Mouse (Mus musculus) midbrain, embryonic 14.5 days (tissue): ENCODE measurements at regions not wholly inside any gene's neighbourhood (a gene's known extent, or its start where the extent isn't known, plus 50 kb on each side); places are given as distances from the start of the nearest gene placed in this dataset.
A peak's percentile ranks its signal among the peaks of the same experiment; 100 is the strongest.

Experiments used
- ATAC-seq: fragments of 200-750 bp; cut with Nextera tagmentation; 2 replicates; pipeline ENCODE4 v1.8.0; 2017; ENCODE audit warnings: moderate number of reproducible peaks, moderate library complexity; ENCODE audit not compliant: low FRiP score, low TSS enrichment
- DNase-seq: peaks from one replicate; pipeline ENCODE4 v3.0.0-alpha.2; 2015
- H3K27ac ChIP-seq: fragments of 300-500 bp; sonication (generic); replicated peaks from 2 replicates; pipeline ENCODE4 v1.5.1; 2014; ENCODE audit warnings: mild to moderate bottlenecking, low read depth, low read length, moderate library complexity
- H3K27me3 ChIP-seq: fragments of 300-500 bp; sonication (generic); 2 replicates; pipeline ENCODE4 v1.6.1; 2014; ENCODE audit warnings: low read length, control low read depth, mixed read lengths; ENCODE audit not compliant: control insufficient read depth, insufficient read depth
- H3K36me3 ChIP-seq: fragments of 300-500 bp; sonication (generic); 2 replicates; pipeline ENCODE4 v1.6.1; 2014; ENCODE audit warnings: low read length, control low read depth; ENCODE audit not compliant: control insufficient read depth, insufficient read depth
- H3K4me1 ChIP-seq: fragments of 300-500 bp; sonication (generic); 2 replicates; pipeline ENCODE4 v1.6.1; 2014; ENCODE audit warnings: mild to moderate bottlenecking, antibody characterized with exemption, low read length, control low read depth; ENCODE audit not compliant: control insufficient read depth, insufficient read depth
- H3K4me2 ChIP-seq: fragments of 300-500 bp; sonication (generic); 2 replicates; pipeline ENCODE4 v1.6.1; 2014; ENCODE audit warnings: mild to moderate bottlenecking, low read length, moderate library complexity
- H3K4me3 ChIP-seq: fragments of 300-500 bp; sonication (generic); replicated peaks from 2 replicates; pipeline ENCODE4 v1.5.1; 2014; ENCODE audit warnings: low read depth, low read length
- H3K9ac ChIP-seq: fragments of 300-500 bp; sonication (generic); replicated peaks from 2 replicates; pipeline ENCODE4 v1.6.1; 2014; ENCODE audit warnings: mild to moderate bottlenecking, low read length, moderate library complexity
- H3K9me3 ChIP-seq: fragments of 300-500 bp; sonication (generic); 2 replicates; pipeline ENCODE4 v1.6.1; 2016; ENCODE audit warnings: low read length, control low read depth, mixed read lengths; ENCODE audit not compliant: control insufficient read depth
- WGBS: fragments of 180-500 bp; shearing (Covaris S2); extraction: QIAGEN DNeasy Blood & Tissue Kit; methylation state at CpG from one replicate; pipeline ENCODE4 v1.1.7; 2014; 5-methylcytosine and 5-hydroxymethylcytosine counted together

GRCm38 (mm10) chr5:141080896-141081295 is 80.5 kb upstream of the Card11 start:
- Histone ChIP-seq H3K27ac (no peak overlapping the region), H3K9me3 (no peaks in the 10 kb centered on the region), H3K4me3 (no peak overlapping the region), H3K36me3 (no peaks in the 10 kb centered on the region), H3K9ac (no peak overlapping the region), H3K4me2 (no peak overlapping the region), H3K4me1 (no peaks in the 10 kb centered on the region), H3K27me3 (no peaks in the 10 kb centered on the region)
- DNase-seq, result no peak
- no peak for ATAC-seq
- 76% methylated on average over 5 of the region's 5 CpGs for WGBS

DNA sequence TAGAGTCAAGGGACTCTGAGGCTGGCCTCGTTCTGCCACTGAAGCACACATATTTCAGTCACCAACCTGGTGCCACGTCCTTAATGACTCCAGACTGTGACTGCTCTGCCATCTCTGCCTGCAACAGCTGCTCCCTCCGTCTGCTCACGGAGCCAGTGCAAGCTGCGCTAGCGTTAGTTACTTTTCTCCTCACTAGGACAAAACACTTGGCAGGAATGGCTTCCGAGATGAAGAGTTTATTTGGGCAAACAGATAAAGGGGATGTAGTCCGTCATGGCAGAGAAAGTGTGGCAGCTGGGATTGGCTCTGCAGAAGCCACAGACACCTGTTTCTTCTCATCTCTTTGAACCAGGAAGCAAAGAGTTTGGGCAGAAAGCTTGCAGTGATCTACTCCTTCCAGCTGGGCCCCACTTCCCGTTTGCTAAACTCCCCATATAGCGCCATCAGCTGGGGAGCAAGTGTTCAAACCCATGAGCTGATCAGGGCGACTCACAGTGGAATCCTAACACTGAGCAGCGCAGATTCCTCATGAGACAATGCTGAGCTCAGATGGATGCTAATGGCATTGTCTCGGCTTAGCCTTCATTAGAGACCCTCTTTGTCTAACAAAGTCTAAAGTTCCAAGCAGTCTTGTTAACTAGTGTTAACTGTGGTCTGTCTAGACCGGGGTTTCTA is 83.8 kb upstream of the Card11 start:
- Histone ChIP-seq H3K27me3 (no peaks in the 10 kb centered on the region), H3K9me3 (no peaks in the 10 kb centered on the region), H3K27ac (no peak overlapping the region), H3K9ac (no peak overlapping the region), H3K4me3 (no peak overlapping the region), H3K4me1 (no peaks in the 10 kb centered on the region), H3K36me3 (no peaks in the 10 kb centered on the region), H3K4me2 (no peak overlapping the region)
- DNase-seq (no peak), ATAC-seq (no peak)
- 75% methylated on average over 14 of the region's 14 CpGs for WGBS

GRCm38 (mm10) chr5:141084746-141085145 is 84.4 kb upstream of the Card11 start:
- Histone ChIP-seq H3K36me3 (no peaks in the 10 kb centered on the region), H3K4me2 (no peak overlapping the region), H3K27me3 (no peaks in the 10 kb centered on the region), H3K9ac (no peak overlapping the region), H3K4me3 (no peak overlapping the region), H3K9me3 (no peaks in the 10 kb centered on the region), H3K27ac (no peak overlapping the region), H3K4me1 (no peaks in the 10 kb centered on the region)
- DNase-seq (no peak), ATAC-seq (no peak)
- 31% methylated on average over 7 of the region's 7 CpGs for WGBS

GRCm38 (mm10) chr5:141091676-141092075 is 91.3 kb upstream of the Card11 start:
- H3K9ac ChIP-seq, result no peak overlapping the region
- no peaks in the 10 kb centered on the region for H3K4me1 ChIP-seq
- 16% methylated on average over 14 of the region's 14 CpGs for WGBS
- no peaks in the 10 kb centered on the region for H3K36me3 ChIP-seq
- no peak overlapping the region for H3K4me3 ChIP-seq
- DNase-seq (peak; percentile 55), ATAC-seq (no peak)
- H3K9me3 ChIP-seq, result no peaks in the 10 kb centered on the region
- no peaks in the 10 kb centered on the region for H3K27me3 ChIP-seq
- peak overlapping the region; percentile 21; the same call in 1 of the 2 replicates for H3K4me2 ChIP-seq
- no peak overlapping the region for H3K27ac ChIP-seq

GRCm38 (mm10) chr5:141093641-141094040 is 93.3 kb upstream of the Card11 start:
- H3K4me1 ChIP-seq, result no peaks in the 10 kb centered on the region
- no peaks in the 10 kb centered on the region for H3K9me3 ChIP-seq
- no peak overlapping the region for H3K27ac ChIP-seq
- H3K36me3 ChIP-seq, result no peaks in the 10 kb centered on the region
- H3K4me2 ChIP-seq, result no peak overlapping the region
- ATAC-seq (no peak), DNase-seq (peak; percentile 56)
- no peaks in the 10 kb centered on the region for H3K27me3 ChIP-seq
- no peak overlapping the region for H3K4me3 ChIP-seq
- 69% methylated on average over 4 of the region's 4 CpGs for WGBS
- no peak overlapping the region for H3K9ac ChIP-seq

DNA sequence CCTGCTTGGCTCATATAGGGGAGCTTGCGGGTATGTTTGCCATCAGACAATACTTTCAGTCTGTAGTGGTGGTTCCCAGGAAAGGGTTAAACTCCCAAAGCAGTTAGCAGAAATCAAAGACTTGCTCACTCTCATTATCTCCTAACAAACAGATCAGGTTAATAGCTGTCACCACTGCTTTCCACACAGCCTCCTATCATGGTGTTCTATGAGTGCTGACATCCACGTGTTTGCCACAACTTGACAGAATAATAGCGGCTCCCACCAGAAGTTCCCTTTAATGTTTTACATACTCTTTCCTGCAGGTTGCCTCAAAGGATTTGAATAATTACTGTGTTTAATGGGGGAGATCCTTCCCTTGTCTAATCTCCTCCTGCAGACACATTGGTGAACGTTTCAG is 97.5 kb upstream of the Card11 start:
- DNase-seq, result no peak
- Histone ChIP-seq H3K4me1 (no peaks in the 10 kb centered on the region), H3K4me3 (no peak overlapping the region), H3K27ac (no peak overlapping the region), H3K27me3 (no peaks in the 10 kb centered on the region), H3K9ac (no peak overlapping the region), H3K36me3 (no peaks in the 10 kb centered on the region), H3K4me2 (no peak overlapping the region), H3K9me3 (no peaks in the 10 kb centered on the region)
- 43% methylated on average over 4 of the region's 4 CpGs for WGBS
- ATAC-seq, result no peak

- ATAC-seq, result no peak
- Histone ChIP-seq H3K4me2 (no peak overlapping the region), H3K36me3 (no peaks in the 10 kb centered on the region), H3K4me1 (no peaks in the 10 kb centered on the region), H3K27me3 (no peaks in the 10 kb centered on the region), H3K9ac (no peak overlapping the region), H3K4me3 (no peak overlapping the region), H3K9me3 (no peaks in the 10 kb centered on the region), H3K27ac (no peak overlapping the region)
- DNase-seq, result peak; percentile 29
- 96% methylated on average over 3 of the region's 3 CpGs for WGBS
Observed at GRCm38 (mm10) chr5:141111666-141112065, 111.3 kb upstream of the Card11 start.

GRCm38 (mm10) chr5:141115273-141115904 is 115.0 kb upstream of the Card11 start:
- Histone ChIP-seq H3K27me3 (no peaks in the 10 kb centered on the region), H3K4me1 (no peaks in the 10 kb centered on the region), H3K9me3 (no peaks in the 10 kb centered on the region), H3K9ac (no peak overlapping the region), H3K36me3 (no peaks in the 10 kb centered on the region), H3K4me2 (no peak overlapping the region), H3K4me3 (no peak overlapping the region), H3K27ac (no peak overlapping the region)
- 84% methylated on average over 4 of the region's 4 CpGs for WGBS
- DNase-seq (no peak), ATAC-seq (no peak)

GRCm38 (mm10) chr5:141115963-141116362 is 115.6 kb upstream of the Card11 start:
- ATAC-seq, result no peak

More at GRCm38 (mm10) chr5:141115963-141116362, 115.6 kb upstream of the Card11 start:
- Histone ChIP-seq H3K9ac (no peak overlapping the region), H3K4me3 (no peak overlapping the region), H3K27me3 (no peaks in the 10 kb centered on the region), H3K4me2 (no peak overlapping the region), H3K27ac (no peak overlapping the region), H3K9me3 (no peaks in the 10 kb centered on the region), H3K4me1 (no peaks in the 10 kb centered on the region), H3K36me3 (no peaks in the 10 kb centered on the region)
- 87% methylated on average over 8 of the region's 8 CpGs for WGBS
- no peak for DNase-seq
